ENCODE assay signal across 8 mouse cellular contexts in the genomic region with DNA sequence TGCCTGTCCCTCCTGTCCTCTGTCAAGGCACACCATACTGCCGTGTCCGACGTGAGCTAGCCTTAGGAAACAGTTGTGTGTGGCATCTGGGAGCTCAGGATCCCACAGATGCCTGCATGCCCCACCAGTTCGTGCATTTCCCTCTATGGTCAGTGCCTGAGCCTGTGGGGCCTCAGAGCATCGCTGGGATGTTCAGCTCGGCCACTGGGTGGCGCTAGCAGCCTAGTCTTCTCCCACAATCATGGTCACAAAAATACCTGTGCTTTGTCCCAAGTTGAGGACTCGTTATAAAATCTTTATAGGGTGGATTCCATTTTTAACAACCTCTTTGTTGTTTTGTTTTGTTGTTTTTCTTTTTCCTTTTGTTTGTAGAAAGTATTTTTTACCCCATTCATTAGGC. TPM values are rescaled to one million over a fixed set of nuclear protein-coding genes. Genes with fewer than 3 reads are reported as not detected.
DNase-seq lines count a peak whose midpoint lies in the region; ATAC-seq lines count a peak whose summit lies in the region.

No protein-coding gene starts in this region.

- peak; percentile 56; the same call in 1 of the 2 replicates for ATAC-seq in frontal cortex, adult (ENCODE audit: low TSS enrichment)

- DNase-seq in frontal cortex, postnatal 10 days (ENCODE audit: low spot score in 2 of 2): no peak
- DNase-seq in ovary, postnatal 14 days (ENCODE audit: low spot score): peak; percentile 47
- DNase-seq in ovary, postnatal 10 days (ENCODE audit: low spot score): no peak
- peak; percentile 77 for DNase-seq in brain, adult 2 months (ENCODE audit: low read depth, low spot score)
- peak; percentile 47 for DNase-seq in gastrocnemius, postnatal 14 days
- DNase-seq in lung, postnatal 10 days: peak; percentile 57
- peak; percentile 46 for DNase-seq in thymus, postnatal 14 days

- intact Hi-C loops in gastrocnemius, postnatal 14 days (cut with DNase I; ENCODE audit: low total_unique reads): loop anchor here (5.0 to 10.0 kb wide), 2 partner anchors 71 to 214 kb away; no protein-coding TSS in a partner anchor

RNA-seq across cellular contexts. Expression of a gene that starts 37.0 kb away (rescaled TPM):
- 1 to 10 TPM in 1 of 2 experiments, under 1 TPM in 1; 0.93 to 3.1 TPM for total RNA-seq in gastrocnemius, postnatal 14 days (2021)

Comparison
In these comparisons a context has a peak if more than half of its experiments do, and no peak if none do; other contexts are left out.
1. DNase-seq: peak in ovary, postnatal 14 days (single experiment), brain, adult 2 months (single experiment), gastrocnemius, postnatal 14 days (single experiment), lung, postnatal 10 days (single experiment) and thymus, postnatal 14 days (single experiment); none in frontal cortex, postnatal 10 days (0 of 2) and ovary, postnatal 10 days (single experiment).